28 mouse cellular contexts compared by ENCODE assay signal in the genomic region with DNA sequence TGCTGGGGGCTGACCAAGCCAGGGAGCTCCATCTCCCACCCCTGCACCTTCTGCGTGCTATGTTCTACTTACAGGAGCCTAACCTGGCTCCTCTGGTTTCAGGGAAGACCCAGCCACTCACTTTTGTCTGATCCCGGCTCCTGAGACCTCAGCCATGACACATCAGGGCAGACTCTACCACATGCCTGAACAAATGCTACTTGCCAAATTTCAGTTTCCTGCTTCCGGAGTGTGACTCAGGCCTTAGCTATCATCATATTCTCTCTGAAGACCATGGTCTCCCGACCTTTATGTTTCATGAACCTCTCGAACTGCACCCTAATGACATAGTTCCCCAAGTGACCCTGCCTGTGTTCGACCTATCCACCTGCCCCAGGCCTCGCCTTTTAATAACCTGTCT. TPM values are rescaled to one million over a fixed set of nuclear protein-coding genes. Genes with fewer than 3 reads are reported as not detected.
"Had no signal": no experiment of that assay in that cellular context is flagged by ENCODE, and none has a peak within 500 bp of the region (broad histone marks: within the 10 kb centered on the region; RNA-seq: fewer than 3 reads in every experiment).

No protein-coding gene starts in this region.

- H3K9me3 ChIP-seq: limb, embryonic 10.5 days; limb, embryonic 13.5 days; liver, embryonic 12.5 days; liver, embryonic 15.5 days; lung, embryonic 15.5 days; midbrain, embryonic 12.5 days; neural tube, embryonic 13.5 days had no signal

- H3K9ac ChIP-seq: limb, embryonic 13.5 days; liver, embryonic 12.5 days; liver, embryonic 15.5 days; lung, embryonic 15.5 days; midbrain, embryonic 12.5 days; neural tube, embryonic 13.5 days had no signal

- H3K4me2 ChIP-seq: limb, embryonic 13.5 days; liver, embryonic 12.5 days; liver, embryonic 15.5 days; lung, embryonic 15.5 days; midbrain, embryonic 12.5 days; neural tube, embryonic 13.5 days had no signal

- DNase-seq: kidney, adult 2 months; kidney, postnatal 36 days; liver; lung, adult 18-20 months; lung, postnatal 10 days; lung, postnatal 36 days; retina, postnatal 1 day; right cerebral cortex, postnatal 25 days; thymus, postnatal 25 days had no signal

- H3K27me3 ChIP-seq: limb, embryonic 13.5 days; liver, embryonic 12.5 days; liver, embryonic 15.5 days; lung, embryonic 15.5 days; midbrain, embryonic 12.5 days; neural tube, embryonic 13.5 days had no signal

- H3K4me1 ChIP-seq: limb, embryonic 10.5 days; limb, embryonic 13.5 days; lung, embryonic 15.5 days; midbrain, embryonic 12.5 days; neural tube, embryonic 13.5 days had no signal

- ATAC-seq: liver, embryonic 12.5 days; midbrain, embryonic 16.5 days had no signal

- H3K27ac ChIP-seq: kidney, postnatal 0 days; limb, embryonic 10.5 days; limb, embryonic 13.5 days; liver, embryonic 12.5 days; liver, embryonic 15.5 days; lung, embryonic 15.5 days; midbrain, embryonic 12.5 days; neural tube, embryonic 13.5 days had no signal

- H3K4me3 ChIP-seq: limb, embryonic 10.5 days; limb, embryonic 13.5 days; liver, embryonic 12.5 days; liver, embryonic 15.5 days; lung, embryonic 15.5 days; midbrain, embryonic 12.5 days; myocyte; neural tube, embryonic 13.5 days had no signal

RNA-seq across cellular contexts. Expression of gene Gm6096, which starts 37.6 kb away (rescaled TPM):
- total RNA-seq: layer of hippocampus, adult 8-10 months; layer of hippocampus, postnatal 14 days; left cerebral cortex, postnatal 25 days; megakaryocyte-erythroid progenitor cell, adult 5-6 weeks; monocyte, adult 5-6 weeks; neutrophil, adult 5-6 weeks had no signal
- polyA plus RNA-seq: kidney, adult 2 months; kidney, embryonic 14.5 days; limb, embryonic 10.5 days; liver, embryonic 12.5 days; liver, embryonic 15.5 days; midbrain, embryonic 16.5 days; neural tube, embryonic 13.5 days; spleen, adult 2 months; thymus, postnatal 0 days had no signal
